Mouse (Mus musculus) heart, embryonic 13.5 days (tissue): ENCODE measurements around the gene Chrnb4. TPM values are rescaled to one million over a fixed set of nuclear protein-coding genes. Genes with fewer than 3 reads are reported as not detected.

Source experiments
- ATAC-seq: fragments of 200-750 bp; cut with Nextera tagmentation; 2 replicates; pipeline ENCODE4 v1.8.0; 2017; ENCODE audit warnings: moderate TSS enrichment; ENCODE audit not compliant: insufficient number of reproducible peaks, low FRiP score, low TSS enrichment; ENCODE audit errors: extremely low read depth
- H3K27ac ChIP-seq: fragments of 300-500 bp; sonication (generic); replicated peaks from 2 replicates; pipeline ENCODE4 v1.5.1; 2015; ENCODE audit warnings: moderate library complexity, mild to moderate bottlenecking, inconsistent platforms
- H3K27me3 ChIP-seq: fragments of 300-500 bp; sonication (generic); replicated peaks from 2 replicates; pipeline ENCODE4 v1.6.1; 2015; ENCODE audit warnings: mild to moderate bottlenecking, inconsistent platforms
- H3K36me3 ChIP-seq: fragments of 300-500 bp; sonication (generic); 2 replicates; pipeline ENCODE4 v1.6.1; 2015; ENCODE audit warnings: mild to moderate bottlenecking, inconsistent platforms
- H3K4me1 ChIP-seq: fragments of 300-500 bp; sonication (generic); 2 replicates; pipeline ENCODE4 v1.6.1; 2015; ENCODE audit warnings: inconsistent platforms
- H3K4me2 ChIP-seq: fragments of 300-500 bp; sonication (generic); 2 replicates; pipeline ENCODE4 v1.6.1; 2015; ENCODE audit warnings: inconsistent platforms, mild to moderate bottlenecking, moderate library complexity
- H3K4me3 ChIP-seq: fragments of 300-500 bp; sonication (generic); 2 replicates; pipeline ENCODE4 v1.5.1; 2015; ENCODE audit warnings: moderate library complexity, mild to moderate bottlenecking, inconsistent platforms
- H3K9ac ChIP-seq: fragments of 300-500 bp; sonication (generic); 2 replicates; pipeline ENCODE4 v1.6.1; 2015; ENCODE audit warnings: inconsistent platforms, mild to moderate bottlenecking, moderate library complexity
- H3K9me3 ChIP-seq: fragments of 300-500 bp; sonication (generic); 2 replicates; pipeline ENCODE4 v1.6.1; 2016; ENCODE audit warnings: inconsistent platforms
- WGBS: fragments of 180-500 bp; shearing (Covaris S2); methylation state at CpG from one replicate; pipeline ENCODE4 v1.1.7; 2015; ENCODE audit warnings: mixed read lengths; 5-methylcytosine and 5-hydroxymethylcytosine counted together
- polyA plus RNA-seq: library from polyadenylated mRNA; unstranded; fragments of >200 nt; fragmentation: Nextera tagmentation; extraction: Ambion mirVana; gene quantifications from 2 replicates; pipeline ENCODE4 v1.2.1, GENCODE M21; 2015

Gene Chrnb4
- polyA plus RNA-seq, 1 experiment from 2014 or later: 0.27 TPM

- Histone ChIP-seq H3K4me3 (no peak overlapping the region), H3K27me3 (peaks cover 31% of the 10 kb centered on the region), H3K4me2 (no peak overlapping the region), H3K9ac (no peak overlapping the region), H3K36me3 (no peaks in the 10 kb centered on the region), H3K9me3 (no peaks in the 10 kb centered on the region), H3K27ac (no peak overlapping the region), H3K4me1 (peaks cover 13% of the 10 kb centered on the region)
- ATAC-seq: no peak
- under 1% methylated on average over 3 of the region's 3 CpGs for WGBS
These were observed 1.8 kb downstream of the Chrnb4 start for GRCm38 (mm10) chr9:55046764-55047163.

- H3K27me3 ChIP-seq: peaks cover 36% of the 10 kb centered on the region
- peaks cover 13% of the 10 kb centered on the region for H3K4me1 ChIP-seq
- H3K4me2 ChIP-seq: no peak overlapping the region
- no peaks in the 10 kb centered on the region for H3K36me3 ChIP-seq
- ATAC-seq: no peak
- 63% methylated on average over 2 of the region's 2 CpGs for WGBS
- no peaks in the 10 kb centered on the region for H3K9me3 ChIP-seq
- H3K9ac ChIP-seq: no peak overlapping the region
- no peak overlapping the region for H3K27ac ChIP-seq
- H3K4me3 ChIP-seq: no peak overlapping the region
These were observed 3.6 kb downstream of the Chrnb4 start for GRCm38 (mm10) chr9:55045001-55045400.

GRCm38 (mm10) chr9:55043688-55044087 lies 4.9 kb downstream of the Chrnb4 start:
- H3K36me3 ChIP-seq: no peaks in the 10 kb centered on the region
- H3K9me3 ChIP-seq: no peaks in the 10 kb centered on the region
- H3K27me3 ChIP-seq: peaks cover 36% of the 10 kb centered on the region
- no peak overlapping the region for H3K27ac ChIP-seq
- H3K4me1 ChIP-seq: peaks cover 10% of the 10 kb centered on the region
- no peak overlapping the region for H3K9ac ChIP-seq
- no peak overlapping the region for H3K4me2 ChIP-seq
- no peak overlapping the region for H3K4me3 ChIP-seq
- 13% methylated on average over 8 of the region's 8 CpGs for WGBS
- no peak for ATAC-seq

DNA sequence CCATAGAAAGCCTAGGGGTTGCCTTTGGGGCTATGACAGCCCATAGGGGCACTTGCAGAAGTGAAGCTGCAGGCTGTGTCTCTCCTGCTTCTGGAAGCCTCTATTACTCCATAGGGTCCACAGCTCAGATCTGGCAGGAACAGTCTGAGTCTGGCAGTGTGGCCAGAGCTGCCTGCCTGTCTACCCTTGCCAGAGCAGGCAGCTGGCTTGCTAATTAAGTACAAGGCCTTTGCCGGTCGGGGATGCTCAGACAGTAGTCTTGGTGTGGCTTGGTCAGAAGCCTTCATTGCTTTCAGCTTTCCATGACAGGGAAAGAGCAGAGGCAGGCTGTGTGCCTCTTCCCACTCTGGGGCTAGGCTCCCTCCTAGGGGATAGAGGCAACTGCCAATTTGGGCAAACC lies 7.2 kb downstream of the Chrnb4 start:
- Histone ChIP-seq H3K9me3 (no peaks in the 10 kb centered on the region), H3K4me2 (no peak overlapping the region), H3K4me3 (no peak overlapping the region), H3K36me3 (no peaks in the 10 kb centered on the region), H3K9ac (no peak overlapping the region), H3K27me3 (peaks cover 21% of the 10 kb centered on the region), H3K27ac (no peak overlapping the region), H3K4me1 (no peaks in the 10 kb centered on the region)
- no peak for ATAC-seq
- 78% methylated on average over 2 of the region's 2 CpGs for WGBS

GRCm38 (mm10) chr9:55039983-55040382 lies 8.6 kb downstream of the Chrnb4 start:
- no peak overlapping the region for H3K27ac ChIP-seq
- H3K9ac ChIP-seq: no peak overlapping the region
- ATAC-seq: no peak
- H3K4me2 ChIP-seq: no peak overlapping the region
- no peak overlapping the region for H3K4me3 ChIP-seq
- no peaks in the 10 kb centered on the region for H3K9me3 ChIP-seq
- H3K36me3 ChIP-seq: no peaks in the 10 kb centered on the region
- no peaks in the 10 kb centered on the region for H3K4me1 ChIP-seq
- H3K27me3 ChIP-seq: peaks cover 13% of the 10 kb centered on the region; the same call in 1 of the 2 replicates
- 62% methylated on average over 5 of the region's 5 CpGs for WGBS

DNA sequence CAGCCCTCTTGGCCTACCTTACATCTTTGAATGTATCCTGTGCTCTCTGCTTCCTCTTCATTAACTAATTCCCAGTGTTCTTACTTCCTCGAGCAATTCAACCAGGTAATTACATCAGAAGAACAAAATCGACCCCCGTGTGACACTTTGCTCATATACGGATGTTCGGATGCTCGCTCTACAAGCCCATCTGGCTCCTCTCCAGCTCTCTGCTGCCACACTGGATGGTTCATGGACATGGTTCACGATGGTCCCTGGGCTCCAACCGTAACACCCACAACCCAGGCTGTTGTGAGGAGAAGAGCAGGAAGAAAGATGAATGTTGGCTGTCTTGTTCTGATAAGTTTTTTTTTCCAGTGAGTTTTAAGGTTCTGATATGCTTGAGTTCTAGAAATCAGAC lies 9.6 kb downstream of the Chrnb4 start:
- no peaks in the 10 kb centered on the region for H3K4me1 ChIP-seq
- no peak overlapping the region for H3K4me3 ChIP-seq
- H3K4me2 ChIP-seq: no peak overlapping the region
- 78% methylated on average over 8 of the region's 8 CpGs for WGBS
- no peaks in the 10 kb centered on the region for H3K36me3 ChIP-seq
- peaks cover 13% of the 10 kb centered on the region; the same call in 1 of the 2 replicates for H3K27me3 ChIP-seq
- no peak for ATAC-seq
- H3K27ac ChIP-seq: no peak overlapping the region
- no peak overlapping the region for H3K9ac ChIP-seq
- H3K9me3 ChIP-seq: no peaks in the 10 kb centered on the region

DNA sequence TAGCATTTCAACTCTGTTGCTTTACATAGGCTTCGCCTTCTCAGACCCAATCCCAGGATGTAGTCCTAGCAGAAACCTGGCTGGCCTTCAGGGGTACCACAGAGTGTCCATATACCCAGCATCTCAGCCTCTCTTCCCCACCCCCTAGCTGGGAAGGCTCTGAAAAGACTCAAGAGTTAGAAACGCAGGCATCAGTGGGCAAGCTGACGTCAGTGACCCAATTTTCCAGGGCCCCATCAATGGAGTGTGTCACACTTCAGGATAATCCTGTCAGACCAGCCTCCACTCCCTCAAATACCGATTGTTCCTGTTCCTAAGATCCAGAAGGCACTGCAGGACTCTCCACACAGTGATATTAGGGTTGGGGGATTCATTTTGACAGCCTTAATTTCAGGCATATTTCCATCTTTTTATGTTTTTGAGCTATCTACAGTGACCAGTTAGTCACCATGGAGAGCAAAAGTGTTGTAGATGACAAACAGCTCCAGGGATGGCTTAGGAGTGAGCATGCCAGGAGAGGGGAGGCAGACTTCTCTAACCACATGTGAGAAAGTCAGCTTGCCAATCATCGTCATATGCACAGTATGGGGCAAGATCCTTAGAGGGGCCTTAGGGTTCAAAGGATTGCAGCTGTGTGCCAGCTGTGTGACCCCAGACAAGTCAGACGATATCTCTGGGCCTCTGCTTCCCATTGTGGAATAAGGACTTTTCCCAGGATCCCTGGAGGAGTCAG lies 17.0 kb downstream of the Chrnb4 start:
- H3K9ac ChIP-seq: no peak overlapping the region
- H3K4me1 ChIP-seq: peaks cover 1% of the 10 kb centered on the region
- ATAC-seq: no peak
- H3K36me3 ChIP-seq: no peaks in the 10 kb centered on the region
- peaks cover 57% of the 10 kb centered on the region for H3K27me3 ChIP-seq
- H3K27ac ChIP-seq: no peak overlapping the region
- H3K4me2 ChIP-seq: no peak overlapping the region
- no peak overlapping the region for H3K4me3 ChIP-seq
- no peaks in the 10 kb centered on the region for H3K9me3 ChIP-seq
- 51% methylated on average over 6 of the region's 6 CpGs for WGBS

DNA sequence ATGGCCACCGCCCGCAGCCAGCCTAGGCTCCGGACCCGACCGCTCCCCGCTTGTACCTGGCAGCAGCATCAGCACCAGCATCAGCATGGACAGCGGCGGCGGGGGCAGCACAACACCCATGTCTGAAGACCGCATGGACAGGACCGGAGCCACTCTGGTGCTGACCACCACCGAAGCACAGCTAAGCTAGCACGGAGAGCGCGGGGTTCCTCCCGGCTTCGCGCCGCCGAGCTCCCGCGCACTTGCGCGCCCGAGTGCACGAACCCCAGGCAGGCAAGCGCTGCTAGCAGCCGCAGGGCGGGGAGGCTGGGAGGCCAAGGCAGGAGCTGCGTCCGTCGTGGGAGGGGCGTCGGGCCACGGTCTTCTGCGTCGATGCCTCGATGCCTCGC lies 22.3 kb downstream of the Chrnb4 start, which contains the start of gene Chrna3:
Gene Chrna3 (minus strand): TSS at position 288 of the 389 bp plus-strand sequence.
- under 1% methylated on average over 39 of the region's 39 CpGs for WGBS
- ATAC-seq: no peak
- Histone ChIP-seq H3K4me2 (peak within 1 kb of the TSS; percentile 67), H3K27ac (no peak within 1 kb of the TSS), H3K4me3 (peak within 1 kb of the TSS; percentile 43), H3K9me3 (no peaks in the 10 kb centered on the region), H3K9ac (peak within 1 kb of the TSS; percentile 30; the same call in 1 of the 2 replicates), H3K27me3 (peaks cover 83% of the 10 kb centered on the region), H3K4me1 (peaks cover 11% of the 10 kb centered on the region), H3K36me3 (no peaks in the 10 kb centered on the region)

- no peak for ATAC-seq
These were observed 22.9 kb downstream of the Chrnb4 start for GRCm38 (mm10) chr9:55025534-55026274.

GRCm38 (mm10) chr9:55023902-55024583 lies 24.5 kb downstream of the Chrnb4 start:
- no peak overlapping the region for H3K4me3 ChIP-seq
- H3K9ac ChIP-seq: no peak overlapping the region
- H3K27me3 ChIP-seq: peaks cover 64% of the 10 kb centered on the region
- no peak overlapping the region for H3K4me2 ChIP-seq
- no peak overlapping the region for H3K27ac ChIP-seq
- H3K4me1 ChIP-seq: peaks cover 11% of the 10 kb centered on the region
- WGBS: 30% methylated on average over 13 of the region's 13 CpGs
- no peaks in the 10 kb centered on the region for H3K36me3 ChIP-seq
- no peak for ATAC-seq
- H3K9me3 ChIP-seq: no peaks in the 10 kb centered on the region

More at GRCm38 (mm10) chr9:55025534-55026274, 22.9 kb downstream of the Chrnb4 start:
- no peaks in the 10 kb centered on the region for H3K9me3 ChIP-seq
- peaks cover 11% of the 10 kb centered on the region for H3K4me1 ChIP-seq
- no peak overlapping the region for H3K27ac ChIP-seq
- no peaks in the 10 kb centered on the region for H3K36me3 ChIP-seq
- H3K27me3 ChIP-seq: peaks cover 78% of the 10 kb centered on the region
- peak overlapping the region; percentile 67 for H3K4me2 ChIP-seq
- H3K4me3 ChIP-seq: peak overlapping the region; percentile 43
- WGBS: 12% methylated on average over 38 of the region's 38 CpGs
- H3K9ac ChIP-seq: no peak overlapping the region

DNA sequence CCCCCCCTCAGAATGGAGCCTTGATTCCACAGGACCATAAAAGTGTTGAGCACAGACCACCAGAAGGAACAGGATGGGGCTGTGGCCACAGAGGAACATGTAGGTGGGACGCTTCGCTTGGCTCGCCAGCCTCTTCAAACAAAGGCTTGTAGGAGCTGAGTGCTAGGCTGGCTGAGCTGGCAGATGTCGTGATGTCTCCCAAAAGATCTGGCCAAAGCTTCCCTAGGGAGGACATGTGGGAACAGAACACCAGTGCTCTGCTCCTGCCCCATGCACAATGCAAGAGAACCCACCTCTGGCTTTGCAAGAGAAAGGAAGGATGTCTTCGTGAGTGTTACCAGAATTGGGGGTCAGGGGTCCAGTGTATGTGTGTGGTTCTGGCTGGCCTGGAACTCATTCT lies 25.3 kb downstream of the Chrnb4 start:
- H3K4me3 ChIP-seq: no peak overlapping the region
- no peaks in the 10 kb centered on the region for H3K36me3 ChIP-seq
- no peaks in the 10 kb centered on the region for H3K9me3 ChIP-seq
- ATAC-seq: no peak
- H3K9ac ChIP-seq: no peak overlapping the region
- peaks cover 61% of the 10 kb centered on the region for H3K27me3 ChIP-seq
- WGBS: 63% methylated on average over 5 of the region's 5 CpGs
- no peak overlapping the region for H3K4me2 ChIP-seq
- H3K4me1 ChIP-seq: peaks cover 11% of the 10 kb centered on the region
- no peak overlapping the region for H3K27ac ChIP-seq
